Mouse (Mus musculus) small intestine, adult 2 months (tissue): Measurements from ENCODE around the gene Aoc2. TPM values are rescaled to one million over a fixed set of nuclear protein-coding genes. Genes with fewer than 3 reads are reported as not detected.

Source experiments
- H3K27ac ChIP-seq: fragments of 200-500 bp; 2 replicates; pipeline ENCODE4 v1.5.1; 2012; ENCODE audit warnings: low read depth, low read length, control low read depth, inconsistent platforms; ENCODE audit not compliant: insufficient read depth
- H3K27me3 ChIP-seq: fragments of 200-500 bp; 2 replicates; pipeline ENCODE4 v1.6.1; 2012; ENCODE audit warnings: mild to moderate bottlenecking, moderate library complexity, low read length, inconsistent platforms; ENCODE audit not compliant: control insufficient read depth, insufficient read depth
- H3K36me3 ChIP-seq: fragments of 200-500 bp; 2 replicates; pipeline ENCODE4 v1.6.1; 2012; ENCODE audit warnings: mild to moderate bottlenecking, low read length, control low read depth, inconsistent platforms; ENCODE audit not compliant: control insufficient read depth, insufficient read depth
- H3K4me1 ChIP-seq: fragments of 200-500 bp; 2 replicates; pipeline ENCODE4 v1.6.1; 2012; ENCODE audit warnings: low read length, inconsistent platforms, mixed read lengths; ENCODE audit not compliant: control insufficient read depth, insufficient read depth, insufficient read length
- H3K4me3 ChIP-seq: fragments of 200-500 bp; 2 replicates; pipeline ENCODE4 v1.5.1; 2012; ENCODE audit warnings: low read depth, mild to moderate bottlenecking, control low read depth, inconsistent platforms, low read length, moderate library complexity
- CTCF ChIP-seq: fragments of 200-500 bp; IDR thresholded peaks from 2 replicates; pipeline ENCODE4 v1.5.1; 2012; ENCODE audit warnings: low read depth, mild to moderate bottlenecking, control low read depth, inconsistent platforms, low read length, moderate library complexity, mixed read lengths; ENCODE audit not compliant: insufficient replicate concordance, insufficient read length; ENCODE audit errors: extremely low read depth
- POLR2A ChIP-seq: fragments of 200-500 bp; IDR thresholded peaks from 2 replicates; pipeline ENCODE4 v1.6.1; 2012; ENCODE audit warnings: low read depth, mild to moderate bottlenecking, control low read depth, inconsistent platforms, low read length, moderate library complexity
- WGBS: fragments of 180-500 bp; shearing (Covaris S2); methylation state at CpG from one replicate; pipeline ENCODE4 v1.1.7; 2018; 5-methylcytosine and 5-hydroxymethylcytosine counted together
- polyA plus RNA-seq: library from polyadenylated mRNA; depleted of rRNA; stranded (reverse); fragments of >200 nt; gene quantifications from 2 replicates; pipeline ENCODE4 v1.2.3, GENCODE M21; 2012

The Aoc2 gene
- polyA plus RNA-seq, 1 experiment: 5.9 TPM

DNA sequence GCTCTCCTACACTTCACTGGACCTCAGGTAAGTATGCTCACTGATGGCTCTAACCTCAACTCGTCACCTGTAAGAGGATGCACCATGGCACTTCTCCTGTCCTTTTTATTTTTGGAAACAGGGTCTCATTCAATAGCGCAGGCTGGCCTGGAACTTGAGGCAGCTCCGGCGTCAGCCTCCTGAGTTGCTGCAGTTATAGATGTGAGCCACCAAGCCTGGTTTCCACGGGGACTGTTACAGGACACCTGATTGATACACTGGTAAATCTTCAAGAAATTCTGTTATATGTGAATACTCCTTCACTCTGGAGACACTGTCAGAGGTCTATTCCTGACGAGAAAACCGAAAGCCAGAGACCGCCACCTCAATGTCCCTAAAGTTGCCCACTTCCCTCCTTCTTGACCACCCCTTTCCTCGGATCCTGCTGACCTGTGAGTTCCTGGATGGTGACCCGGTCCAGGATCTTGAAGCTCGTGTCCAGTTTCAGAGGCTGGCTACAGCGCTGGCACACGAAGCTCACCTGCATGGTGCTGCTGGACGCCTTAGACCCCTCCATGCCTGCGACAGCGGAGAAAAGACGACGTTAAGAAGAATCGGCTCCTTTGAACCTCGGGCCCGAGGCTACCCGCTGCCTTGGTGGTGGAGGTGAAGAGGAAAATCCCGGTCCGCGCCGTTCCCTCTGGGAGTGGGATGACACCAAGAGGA is 23.4 kb upstream of the Aoc2 start:
- 4% methylated on average over 26 of the region's 26 CpGs for WGBS

DNA sequence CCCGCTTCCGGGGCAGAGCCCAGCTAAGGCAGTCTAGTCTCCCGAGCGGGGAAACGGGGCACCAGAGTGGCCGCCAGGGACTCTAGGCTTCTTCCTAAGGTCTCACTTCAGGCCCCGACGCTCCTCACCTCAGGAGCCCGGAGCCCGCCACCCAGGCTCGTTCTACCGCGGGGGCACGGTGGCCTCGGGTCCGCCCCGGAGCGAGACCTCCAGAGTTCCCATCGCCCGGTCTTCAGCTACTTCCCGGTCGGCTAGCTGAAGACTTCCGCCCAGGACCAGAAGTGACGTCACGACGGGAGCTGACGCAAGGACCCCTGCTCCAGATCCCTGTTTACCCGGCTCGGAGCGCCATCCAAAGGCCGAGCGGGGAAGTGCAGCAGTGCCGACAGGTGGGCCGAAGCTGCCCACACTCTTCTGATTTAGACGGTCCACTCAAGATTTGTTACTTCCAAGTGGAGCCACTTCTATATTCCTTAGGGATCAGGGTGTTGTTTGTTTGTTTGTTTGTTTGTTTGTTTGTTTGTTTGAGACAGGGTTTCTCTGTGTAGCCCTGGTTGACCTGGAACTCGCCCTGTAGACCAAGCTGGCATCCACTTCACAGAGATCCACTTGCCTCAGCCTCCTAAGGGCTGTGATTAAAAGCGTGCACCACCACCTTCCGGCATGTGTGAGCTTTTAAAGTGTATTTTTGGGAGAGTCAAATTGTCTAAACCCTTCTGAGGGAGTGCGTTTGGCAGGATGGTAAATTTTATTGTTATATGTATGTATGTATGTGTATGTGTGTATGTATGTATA is 22.7 kb upstream of the Aoc2 start, which contains the start of gene Becn1:
Gene Becn1 (minus strand): TSS at position 283 of the 795 bp plus-strand sequence.
- peak within 1 kb of the TSS; percentile 96 for H3K27ac ChIP-seq
- peak within 1 kb of the TSS; percentile 98 for H3K4me3 ChIP-seq
- peak; percentile 82; the same call in 1 of the 2 replicates for TF ChIP-seq CTCF
- peak; percentile 67; the same call in 1 of the 2 replicates for TF ChIP-seq POLR2A
- H3K4me1 ChIP-seq: peaks cover 14% of the 10 kb centered on the region
- H3K27me3 ChIP-seq: no peaks in the 10 kb centered on the region
- 5% methylated on average over 39 of the region's 39 CpGs for WGBS
- H3K36me3 ChIP-seq: peaks cover 22% of the 10 kb centered on the region

More for the DNA sequence above, 23.4 kb upstream of the Aoc2 start:
- Histone ChIP-seq H3K4me3 (peak overlapping the region; percentile 98), H3K36me3 (peaks cover 26% of the 10 kb centered on the region), H3K27ac (peak overlapping the region; percentile 46), H3K27me3 (no peaks in the 10 kb centered on the region), H3K4me1 (peaks cover 14% of the 10 kb centered on the region)
- TF ChIP-seq POLR2A: no peak
- TF ChIP-seq CTCF: no peak

DNA sequence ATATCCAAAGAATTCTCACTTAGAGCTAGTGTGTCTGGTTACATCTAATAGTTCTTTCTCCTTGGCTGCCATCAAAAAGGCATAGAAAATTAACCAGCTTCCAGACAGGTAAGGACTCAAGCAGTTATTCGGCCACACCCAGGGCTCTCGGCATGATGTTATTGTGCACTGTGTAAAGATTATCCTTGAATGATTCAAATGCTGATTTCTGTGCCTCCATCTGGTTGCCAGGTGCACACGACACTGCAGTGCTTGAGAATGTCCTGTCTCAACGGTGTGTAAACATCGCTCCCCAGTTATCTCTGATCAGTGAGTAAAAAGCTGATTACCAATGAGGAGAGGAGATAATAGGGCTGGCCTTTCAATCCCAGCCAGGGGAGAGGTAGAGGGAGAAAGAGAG is 17.1 kb upstream of the Aoc2 start:
- Histone ChIP-seq H3K4me3 (no peak overlapping the region), H3K4me1 (peaks cover 7% of the 10 kb centered on the region; the same call in 1 of the 2 replicates), H3K36me3 (no peaks in the 10 kb centered on the region), H3K27me3 (no peaks in the 10 kb centered on the region), H3K27ac (no peak overlapping the region)
- no peak for TF ChIP-seq CTCF
- no peak for TF ChIP-seq POLR2A
- WGBS: 16% methylated on average over 5 of the region's 5 CpGs

- no peaks in the 10 kb centered on the region; the same call in 1 of the 2 replicates for H3K4me1 ChIP-seq
- TF ChIP-seq CTCF: no peak
- no peak for TF ChIP-seq POLR2A
- WGBS: 78% methylated on average over 3 of the region's 3 CpGs
- H3K4me3 ChIP-seq: no peak overlapping the region
- no peaks in the 10 kb centered on the region for H3K36me3 ChIP-seq
- H3K27ac ChIP-seq: no peak overlapping the region
- no peaks in the 10 kb centered on the region for H3K27me3 ChIP-seq
Observed at GRCm38 (mm10) chr11:101311083-101311482, 13.8 kb upstream of the Aoc2 start.

DNA sequence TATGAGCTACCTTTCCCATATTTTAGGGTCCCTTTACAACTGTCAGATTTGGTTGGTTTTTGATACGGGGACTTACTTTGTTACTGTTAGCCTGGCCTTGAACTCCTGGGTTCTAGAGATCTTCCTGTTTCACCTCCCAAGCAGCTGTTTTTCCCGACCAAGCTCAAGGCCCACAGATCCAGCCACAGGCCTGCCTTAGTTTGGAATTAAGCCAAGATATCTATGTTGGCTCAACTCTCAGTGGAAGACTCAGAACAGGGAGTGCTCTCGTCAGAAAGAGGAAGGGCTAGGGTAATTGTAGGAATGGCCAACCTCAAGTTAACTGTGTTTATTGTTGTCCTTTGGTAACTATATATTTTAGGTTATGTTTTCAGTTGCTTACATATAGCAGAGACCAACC is 12.7 kb upstream of the Aoc2 start:
- Histone ChIP-seq H3K36me3 (no peaks in the 10 kb centered on the region), H3K4me1 (peaks cover 2% of the 10 kb centered on the region), H3K27ac (no peak overlapping the region), H3K4me3 (no peak overlapping the region), H3K27me3 (no peaks in the 10 kb centered on the region)
- no peak for TF ChIP-seq CTCF
- no peak for TF ChIP-seq POLR2A
- 10% methylated on average over 3 of the region's 3 CpGs for WGBS

DNA sequence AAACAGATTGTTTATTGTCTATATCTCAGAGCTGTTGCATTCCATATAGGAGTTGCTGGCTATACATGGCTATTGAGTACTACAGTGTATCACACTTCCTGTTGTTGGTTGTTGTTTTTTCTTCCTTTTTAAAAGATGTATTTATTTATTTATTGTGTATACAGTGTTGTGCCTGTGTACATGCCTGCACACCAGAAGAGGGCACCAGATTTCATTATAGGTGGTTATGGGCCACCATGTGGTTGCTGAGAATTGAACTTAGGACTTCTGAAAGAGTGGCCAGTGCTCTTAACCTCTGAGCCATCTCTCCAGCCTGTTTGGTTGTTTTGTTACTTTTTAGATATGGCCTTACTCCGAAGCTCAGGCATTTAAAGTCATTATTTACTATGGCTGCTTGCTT is 10.3 kb upstream of the Aoc2 start:
- Histone ChIP-seq H3K27ac (no peak overlapping the region), H3K4me1 (peaks cover 2% of the 10 kb centered on the region), H3K27me3 (no peaks in the 10 kb centered on the region), H3K36me3 (peaks cover 9% of the 10 kb centered on the region), H3K4me3 (no peak overlapping the region)
- WGBS: 95% methylated on average over 1 of the region's 1 CpGs
- TF ChIP-seq CTCF: no peak
- no peak for TF ChIP-seq POLR2A
